Mouse (Mus musculus): Measurements from ENCODE around the gene Cluh. TPM values are rescaled to one million over a fixed set of nuclear protein-coding genes. Genes with fewer than 3 reads are reported as not detected.

Cluh gene
- polyA plus RNA-seq (2012; rRNA removed), result 71.5 and 84.5 TPM in 2 replicates

GRCm38 (mm10) chr11:74649095-74649646 lies at the start of gene Cluh:
TSS of gene Cluh (plus strand) at chr11:74649495.
- DNase-seq (ENCODE audit: low read depth), result peak; percentile 72

- DNase-seq (ENCODE audit: low read depth), result no peak
Observed at GRCm38 (mm10) chr11:74602286-74602685, 47.0 kb upstream of the Cluh start.

GRCm38 (mm10) chr11:74610068-74610467 lies 39.2 kb upstream of the Cluh start:
- DNase-seq (ENCODE audit: low read depth), result no peak

GRCm38 (mm10) chr11:74610545-74611176 lies 38.6 kb upstream of the Cluh start, which contains the start of gene Rap1gap2:
TSS of gene Rap1gap2 (minus strand) at chr11:74610915.
- no peak for DNase-seq (ENCODE audit: low read depth)

GRCm38 (mm10) chr11:74611437-74611836 lies 37.9 kb upstream of the Cluh start:
- no peak for DNase-seq (ENCODE audit: low read depth)

- DNase-seq (ENCODE audit: low read depth), result no peak
Observed at GRCm38 (mm10) chr11:74613428-74613827, 35.9 kb upstream of the Cluh start.

GRCm38 (mm10) chr11:74615571-74615970 lies 33.7 kb upstream of the Cluh start:
- no peak for DNase-seq (ENCODE audit: low read depth)

GRCm38 (mm10) chr11:74619201-74619955 lies 29.9 kb upstream of the Cluh start, which contains the start of gene Ccdc92b:
TSS of gene Ccdc92b (plus strand) at chr11:74619605.
- DNase-seq (ENCODE audit: low read depth), result no peak

GRCm38 (mm10) chr11:74619956-74620300 lies 29.4 kb upstream of the Cluh start:
- DNase-seq (ENCODE audit: low read depth), result no peak

- no peak for DNase-seq (ENCODE audit: low read depth)
Observed at GRCm38 (mm10) chr11:74621974-74622669, 27.2 kb upstream of the Cluh start.

- no peak for DNase-seq (ENCODE audit: low read depth)
Observed at GRCm38 (mm10) chr11:74623693-74624092, 25.6 kb upstream of the Cluh start.

GRCm38 (mm10) chr11:74625333-74625732 lies 24.0 kb upstream of the Cluh start:
- DNase-seq (ENCODE audit: low read depth), result no peak

- DNase-seq (ENCODE audit: low read depth), result no peak
Observed at GRCm38 (mm10) chr11:74627481-74627880, 21.8 kb upstream of the Cluh start.

GRCm38 (mm10) chr11:74631880-74632789 lies 17.2 kb upstream of the Cluh start:
- no peak for DNase-seq (ENCODE audit: low read depth)

GRCm38 (mm10) chr11:74634490-74635275 lies 14.6 kb upstream of the Cluh start:
- no peak for DNase-seq (ENCODE audit: low read depth)

- no peak for DNase-seq (ENCODE audit: low read depth)
Observed at GRCm38 (mm10) chr11:74637486-74637885, 11.8 kb upstream of the Cluh start.

GRCm38 (mm10) chr11:74637971-74638790 lies 11.1 kb upstream of the Cluh start:
- DNase-seq (ENCODE audit: low read depth), result no peak

GRCm38 (mm10) chr11:74638791-74639411 lies 10.4 kb upstream of the Cluh start:
- DNase-seq (ENCODE audit: low read depth), result no peak

GRCm38 (mm10) chr11:74639628-74640027 lies 9.7 kb upstream of the Cluh start:
- no peak for DNase-seq (ENCODE audit: low read depth)

All from gonadal fat pad, adult 2 months (tissue).